Mouse (Mus musculus) neural tube, embryonic 13.5 days (tissue): ENCODE measurements around the gene Mbl1. TPM values are rescaled to one million over a fixed set of nuclear protein-coding genes. Genes with fewer than 3 reads are reported as not detected.

ENCODE experiments used
- polyA plus RNA-seq: library from polyadenylated mRNA; unstranded; fragments of >200 nt; fragmentation: Nextera tagmentation; extraction: Ambion mirVana; gene quantifications from 2 replicates; pipeline ENCODE4 v1.2.1, GENCODE M21; 2015

Gene Mbl1
- polyA plus RNA-seq, 1 experiment from 2014 or later, result not detected

Other genes starting within 250 kb of the Mbl1 start
- 78.5 and 87.4 TPM in 2 replicates for gene Tspan14, start 184.7 kb upstream of the Mbl1 start, polyA plus RNA-seq
- gene Fam213a, start 137.7 kb upstream of the Mbl1 start, polyA plus RNA-seq, result 69.1 and 73.4 TPM in 2 replicates
- gene Dydc2, start 82.2 kb upstream of the Mbl1 start, polyA plus RNA-seq, result 0.39 TPM in 1 of 2 replicates, not detected in the other
- gene Dydc1, start 78.5 kb upstream of the Mbl1 start, polyA plus RNA-seq, result not detected in 2 replicates
- not detected in 2 replicates for gene Mat1a, start 46.4 kb upstream of the Mbl1 start, polyA plus RNA-seq
- 0.22 and 0.31 TPM in 2 replicates for gene Sftpa1, start 19.7 kb upstream of the Mbl1 start, polyA plus RNA-seq
- not detected in 2 replicates for gene Sftpd, start 33.7 kb downstream of the Mbl1 start, polyA plus RNA-seq
- gene Gm2832, start 127.3 kb downstream of the Mbl1 start, polyA plus RNA-seq, result 0.11 TPM in 1 of 2 replicates, not detected in the other
- not detected in 2 replicates for gene Gm5798, start 197.2 kb downstream of the Mbl1 start, polyA plus RNA-seq
- not detected in 2 replicates for gene Gm7945, start 234.9 kb downstream of the Mbl1 start, polyA plus RNA-seq